Comparison of ENCODE assay signal across 8 mouse cellular contexts in the genomic region with DNA sequence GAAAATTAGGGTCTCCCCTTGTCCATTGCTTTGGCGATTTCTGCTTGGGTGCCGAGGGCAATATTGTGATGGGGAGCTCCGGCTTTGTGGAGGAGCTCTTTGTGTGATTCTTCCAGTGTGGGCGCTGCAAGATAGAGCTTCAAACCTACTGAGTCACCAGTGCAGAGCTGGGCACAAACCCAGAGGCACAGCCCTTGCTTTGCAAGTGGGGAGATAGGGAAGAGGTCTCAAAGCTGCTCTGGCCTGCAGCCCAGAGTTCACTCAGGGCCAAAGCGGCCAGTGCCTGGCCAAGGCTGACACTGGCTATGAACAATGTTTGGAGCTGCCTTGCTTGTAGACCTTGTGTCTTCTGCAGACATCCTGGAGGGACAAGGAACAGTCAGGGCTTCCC. TPM values are rescaled to one million over a fixed set of nuclear protein-coding genes. Genes with fewer than 3 reads are reported as not detected.
A peak's percentile ranks its signal among the peaks of the same experiment; 100 is the strongest.
DNase-seq lines count a peak whose midpoint lies in the region; ATAC-seq and TF ChIP-seq lines count a peak whose summit lies in the region.

No protein-coding gene starts in this region.

- 85% methylated on average over 5 of the region's 5 CpGs for WGBS in forebrain, postnatal 0 days
- WGBS in forebrain, embryonic 15.5 days, result 84% methylated on average over 5 of the region's 5 CpGs
- WGBS in intestine, embryonic 16.5 days, result 84% methylated on average over 5 of the region's 5 CpGs
- WGBS in forebrain, embryonic 14.5 days, result 86% methylated on average over 5 of the region's 5 CpGs

- H3K36me3 ChIP-seq in forebrain, postnatal 0 days (ENCODE audit: insufficient read depth), result no peaks in the 10 kb centered on the region
- no peaks in the 10 kb centered on the region for H3K36me3 ChIP-seq in forebrain, embryonic 15.5 days
- no peaks in the 10 kb centered on the region for H3K36me3 ChIP-seq in intestine, embryonic 16.5 days (ENCODE audit: control insufficient read depth, insufficient read depth, low read length)
- no peaks in the 10 kb centered on the region for H3K36me3 ChIP-seq in forebrain, embryonic 14.5 days (ENCODE audit: control insufficient read depth, insufficient read depth, low read length)

- ATAC-seq in forebrain, postnatal 0 days, result peak; percentile 36; the same call in 1 of the 2 replicates
- no peak for ATAC-seq in forebrain, embryonic 15.5 days (replicated peaks)
- ATAC-seq in intestine, embryonic 16.5 days, result no peak
- no peak for ATAC-seq in forebrain, embryonic 14.5 days

- TF ChIP-seq CTCF in forebrain, postnatal 0 days (IDR thresholded peaks at IDR 0.05; ENCODE audit: low read depth), result no peak

- H3K9me3 ChIP-seq in forebrain, postnatal 0 days (ENCODE audit: low read length), result no peaks in the 10 kb centered on the region
- no peaks in the 10 kb centered on the region for H3K9me3 ChIP-seq in forebrain, embryonic 15.5 days
- H3K9me3 ChIP-seq in intestine, embryonic 16.5 days (ENCODE audit: control insufficient read depth, low read length), result no peaks in the 10 kb centered on the region
- H3K9me3 ChIP-seq in forebrain, embryonic 14.5 days (replicated peaks; ENCODE audit: control insufficient read depth, low read length), result no peaks in the 10 kb centered on the region

- H3K4me1 ChIP-seq in forebrain, postnatal 0 days (ENCODE audit: insufficient read depth), result peaks cover 5% of the 10 kb centered on the region; the same call in 1 of the 2 replicates
- H3K4me1 ChIP-seq in forebrain, embryonic 15.5 days, result peaks cover 5% of the 10 kb centered on the region; the same call in 1 of the 2 replicates
- no peaks in the 10 kb centered on the region for H3K4me1 ChIP-seq in intestine, embryonic 16.5 days (ENCODE audit: control insufficient read depth, insufficient read depth, low read length)
- H3K4me1 ChIP-seq in forebrain, embryonic 14.5 days (ENCODE audit: control insufficient read depth, insufficient read depth, low read length), result no peaks in the 10 kb centered on the region

- H3K9ac ChIP-seq in forebrain, postnatal 0 days, result no peak overlapping the region
- no peak overlapping the region for H3K9ac ChIP-seq in forebrain, embryonic 15.5 days (replicated peaks)
- no peak overlapping the region for H3K9ac ChIP-seq in intestine, embryonic 16.5 days (ENCODE audit: low read depth, low read length)
- H3K9ac ChIP-seq in forebrain, embryonic 14.5 days (ENCODE audit: low read length), result no peak overlapping the region

- H3K27me3 ChIP-seq in forebrain, postnatal 0 days (ENCODE audit: insufficient read depth, low read length), result no peaks in the 10 kb centered on the region
- H3K27me3 ChIP-seq in forebrain, embryonic 15.5 days, result no peaks in the 10 kb centered on the region
- H3K27me3 ChIP-seq in intestine, embryonic 16.5 days (replicated peaks; ENCODE audit: control insufficient read depth, insufficient read depth, low read length), result no peaks in the 10 kb centered on the region
- no peaks in the 10 kb centered on the region for H3K27me3 ChIP-seq in forebrain, embryonic 14.5 days (replicated peaks; ENCODE audit: control insufficient read depth, insufficient read depth, low read length)

- peak; percentile 23 for DNase-seq in forebrain, postnatal 0 days
- peak; percentile 74 for DNase-seq in cerebellum, adult 8-10 months
- DNase-seq in gastrocnemius, postnatal 4 days (ENCODE audit: low spot score in 2 of 2), result peak; percentile 68 to 87
- DNase-seq in left cerebral cortex, adult 9 months (ENCODE audit: low spot score in 2 of 2), result peak; percentile 54 to 82
- DNase-seq in right cerebral cortex, postnatal 10 days (ENCODE audit: low spot score in 2 of 2), result peak; percentile 65 to 70
- no peak for DNase-seq in forebrain, embryonic 14.5 days (ENCODE audit: low spot score)

- H3K4me2 ChIP-seq in forebrain, postnatal 0 days (ENCODE audit: low read depth), result no peak overlapping the region
- H3K4me2 ChIP-seq in forebrain, embryonic 15.5 days (replicated peaks), result no peak overlapping the region
- H3K4me2 ChIP-seq in intestine, embryonic 16.5 days (ENCODE audit: low read depth, low read length), result no peak overlapping the region
- no peak overlapping the region for H3K4me2 ChIP-seq in forebrain, embryonic 14.5 days (ENCODE audit: low read length)

- H3K4me3 ChIP-seq in forebrain, postnatal 0 days (ENCODE audit: low read depth, low read length), result no peak overlapping the region
- no peak overlapping the region for H3K4me3 ChIP-seq in forebrain, embryonic 15.5 days
- H3K4me3 ChIP-seq in intestine, embryonic 16.5 days (ENCODE audit: low read length), result no peak overlapping the region
- H3K4me3 ChIP-seq in forebrain, embryonic 14.5 days (ENCODE audit: low read depth, low read length), result no peak overlapping the region

- H3K27ac ChIP-seq in forebrain, postnatal 0 days (ENCODE audit: low read depth, low read length), result no peak overlapping the region
- H3K27ac ChIP-seq in forebrain, embryonic 15.5 days (replicated peaks), result no peak overlapping the region; the same call in 1 of the 2 replicates
- H3K27ac ChIP-seq in intestine, embryonic 16.5 days (ENCODE audit: low read length), result no peak overlapping the region
- H3K27ac ChIP-seq in forebrain, embryonic 14.5 days (ENCODE audit: low read depth, low read length), result no peak overlapping the region

RNA-seq across cellular contexts. Expression of a gene that starts 52.9 kb away (rescaled TPM):
- total RNA-seq in forebrain, postnatal 0 days (2014; rRNA removed), result 23.2 and 23.9 TPM in 2 replicates
- 22.0 and 24.5 TPM in 2 replicates for polyA plus RNA-seq in forebrain, postnatal 0 days (2015; fragmentation: Nextera tagmentation; extraction: Ambion mirVana)
- 25.2 and 26.3 TPM in 2 replicates for polyA plus RNA-seq in forebrain, embryonic 15.5 days (2015; fragmentation: Nextera tagmentation; extraction: Ambion mirVana)
- total RNA-seq in gastrocnemius, postnatal 4 days (2021), result 100 to 1,000 TPM; 225 to 262 TPM
- polyA plus RNA-seq in intestine, embryonic 16.5 days (2015; fragmentation: Nextera tagmentation; extraction: Ambion mirVana), result 56.2 and 59.3 TPM in 2 replicates
- polyA plus RNA-seq in forebrain, embryonic 14.5 days (2014; fragmentation: Nextera tagmentation; extraction: Ambion mirVana), result 33.4 and 36.9 TPM in 2 replicates
